Mouse (Mus musculus) intestine, embryonic 16.5 days (tissue): ENCODE measurements around the gene Zfhx2. TPM values are rescaled to one million over a fixed set of nuclear protein-coding genes. Genes with fewer than 3 reads are reported as not detected.

Experiments used
- ATAC-seq: fragments of 200-750 bp; cut with Nextera tagmentation; 2 replicates; pipeline ENCODE4 v1.8.0; 2017; ENCODE audit warnings: moderate TSS enrichment, moderate library complexity
- H3K27ac ChIP-seq: fragments of 300-500 bp; sonication (generic); 2 replicates; pipeline ENCODE4 v1.5.1; 2014; ENCODE audit warnings: mild to moderate bottlenecking, low read length
- H3K27me3 ChIP-seq: fragments of 300-500 bp; sonication (generic); replicated peaks from 2 replicates; pipeline ENCODE4 v1.6.1; 2014; ENCODE audit warnings: low read length, control low read depth, mixed read lengths; ENCODE audit not compliant: control insufficient read depth, insufficient read depth
- H3K36me3 ChIP-seq: fragments of 300-500 bp; sonication (generic); 2 replicates; pipeline ENCODE4 v1.6.1; 2014; ENCODE audit warnings: low read length, control low read depth; ENCODE audit not compliant: control insufficient read depth, insufficient read depth
- H3K4me1 ChIP-seq: fragments of 300-500 bp; sonication (generic); 2 replicates; pipeline ENCODE4 v1.6.1; 2014; ENCODE audit warnings: low read length, control low read depth, mixed read lengths; ENCODE audit not compliant: control insufficient read depth, insufficient read depth
- H3K4me2 ChIP-seq: fragments of 300-500 bp; sonication (generic); 2 replicates; pipeline ENCODE4 v1.6.1; 2014; ENCODE audit warnings: low read depth, low read length, control low read depth
- H3K4me3 ChIP-seq: fragments of 300-500 bp; sonication (generic); 2 replicates; pipeline ENCODE4 v1.5.1; 2014; ENCODE audit warnings: mild to moderate bottlenecking, low read length
- H3K9ac ChIP-seq: fragments of 300-500 bp; sonication (generic); 2 replicates; pipeline ENCODE4 v1.6.1; 2014; ENCODE audit warnings: low read depth, low read length
- H3K9me3 ChIP-seq: fragments of 300-500 bp; sonication (generic); 2 replicates; pipeline ENCODE4 v1.6.1; 2016; ENCODE audit warnings: low read length, control low read depth; ENCODE audit not compliant: control insufficient read depth
- WGBS: fragments of 180-500 bp; shearing (Covaris S2); extraction: QIAGEN DNeasy Blood & Tissue Kit; methylation state at CpG from one replicate; pipeline ENCODE4 v1.1.7; 2014; 5-methylcytosine and 5-hydroxymethylcytosine counted together
- polyA plus RNA-seq: library from polyadenylated mRNA; unstranded; fragments of >200 nt; fragmentation: Nextera tagmentation; extraction: Ambion mirVana; gene quantifications from 2 replicates; pipeline ENCODE4 v1.2.1, GENCODE M21; 2015

Gene Zfhx2
- polyA plus RNA-seq, 1 experiment from 2014 or later = 2.7 TPM

DNA sequence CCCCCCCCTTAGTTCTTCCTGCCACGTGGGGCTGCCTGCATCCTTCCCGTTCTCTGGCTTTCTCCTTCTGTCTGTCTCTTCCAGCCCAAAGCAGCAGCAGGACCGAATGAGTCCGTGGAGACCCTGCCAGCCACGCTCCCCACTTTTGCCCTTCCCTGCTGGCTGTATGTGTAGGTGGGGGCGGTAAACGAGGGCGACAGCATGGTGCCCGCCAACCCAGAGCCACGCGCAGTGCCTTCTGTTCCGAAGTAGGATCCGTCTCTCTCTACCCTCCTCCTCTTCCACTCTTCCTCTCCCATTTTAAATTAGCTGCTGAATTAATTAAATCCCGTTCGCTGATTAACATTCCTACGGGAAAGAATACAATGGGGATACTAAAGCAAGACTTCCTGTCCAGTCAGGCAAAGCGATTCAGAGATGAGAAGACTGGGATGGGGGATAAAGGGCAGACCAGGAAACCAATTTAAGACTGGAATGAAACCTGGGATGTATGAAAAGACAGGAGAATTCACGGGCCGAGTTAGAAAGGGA is 59.4 kb downstream of the Zfhx2 start:
- Histone ChIP-seq H3K27ac (no peak overlapping the region), H3K27me3 (no peaks in the 10 kb centered on the region), H3K9ac (no peak overlapping the region), H3K4me1 (0 out of 2 replicates have a peak, but pooled peaks cover 4% of the 10 kb centered on the region), H3K36me3 (no peaks in the 10 kb centered on the region), H3K4me2 (no peak overlapping the region), H3K9me3 (no peaks in the 10 kb centered on the region), H3K4me3 (no peak overlapping the region)
- 51% methylated on average over 19 of the region's 19 CpGs for WGBS
- no peak for ATAC-seq

DNA sequence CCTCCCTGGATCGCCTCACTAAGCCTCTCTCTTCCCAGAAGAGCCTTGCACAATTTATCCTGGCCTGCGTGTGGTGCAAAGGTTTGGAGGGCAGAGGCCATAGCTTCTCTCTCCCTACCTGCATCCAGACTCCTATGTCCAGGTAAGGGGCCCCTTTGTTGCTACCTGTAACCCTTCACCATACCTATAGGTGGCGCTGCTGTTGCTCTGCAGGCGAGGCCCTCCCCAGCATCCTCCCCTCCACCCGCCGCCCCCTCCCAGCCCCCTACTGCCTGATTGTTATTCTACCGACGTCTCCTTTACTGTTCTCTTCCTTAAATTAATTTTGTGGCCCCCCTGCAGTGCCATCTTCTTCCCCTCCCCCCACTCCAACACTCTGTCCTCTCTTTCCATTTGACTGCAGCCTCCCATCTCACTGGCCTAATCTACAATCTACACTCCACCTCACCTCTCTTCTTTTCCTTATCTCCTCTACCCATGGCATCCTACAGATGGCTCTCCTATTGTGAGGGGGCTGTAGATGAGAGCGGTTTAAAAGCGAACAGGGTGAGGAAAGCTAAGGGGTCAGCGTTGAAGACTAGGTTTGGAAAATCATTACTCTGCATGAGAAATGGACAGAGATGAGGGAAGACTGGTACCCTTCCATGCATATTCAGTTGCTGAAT is 63.0 kb downstream of the Zfhx2 start:
- Histone ChIP-seq H3K27ac (no peak overlapping the region), H3K36me3 (0 out of 2 replicates have a peak, but pooled peaks cover 3% of the 10 kb centered on the region), H3K4me2 (no peak overlapping the region), H3K27me3 (no peaks in the 10 kb centered on the region), H3K9ac (no peak overlapping the region), H3K4me3 (no peak overlapping the region), H3K4me1 (0 out of 2 replicates have a peak, but pooled peaks cover 4% of the 10 kb centered on the region), H3K9me3 (no peaks in the 10 kb centered on the region)
- 14% methylated on average over 11 of the region's 11 CpGs for WGBS
- peak; percentile 17; the same call in 1 of the 2 replicates for ATAC-seq

DNA sequence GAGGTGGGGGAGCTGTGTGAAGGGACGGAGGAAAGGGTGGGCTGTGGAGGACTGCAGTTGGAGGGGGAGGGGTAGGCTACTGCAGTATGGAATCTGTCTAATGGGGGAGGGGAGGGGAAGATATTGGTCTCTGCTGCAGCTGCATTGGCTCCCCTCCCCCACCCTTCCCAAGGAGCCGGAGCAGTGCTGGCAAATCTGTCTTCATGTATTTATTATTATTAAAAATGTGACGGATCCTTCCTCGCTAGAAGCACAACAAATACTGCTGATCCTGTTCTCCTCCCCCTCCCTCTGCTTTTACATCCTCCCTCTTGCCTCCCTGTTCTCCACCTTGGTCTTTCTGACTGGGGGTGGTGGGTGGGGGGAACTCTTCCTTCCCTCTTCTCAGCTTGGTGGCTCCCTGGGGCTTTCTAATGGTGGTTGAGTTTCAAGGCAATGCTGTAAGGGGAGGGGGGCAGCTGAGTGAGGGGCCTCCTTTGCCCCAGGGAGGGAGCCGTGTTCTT is 63.7 kb downstream of the Zfhx2 start:
- no peaks in the 10 kb centered on the region for H3K9me3 ChIP-seq
- H3K27me3 ChIP-seq = no peaks in the 10 kb centered on the region
- no peak overlapping the region for H3K4me3 ChIP-seq
- H3K9ac ChIP-seq = no peak overlapping the region
- no peak overlapping the region for H3K27ac ChIP-seq
- 0 out of 2 replicates have a peak, but pooled peaks cover 3% of the 10 kb centered on the region for H3K36me3 ChIP-seq
- no peak overlapping the region for H3K4me2 ChIP-seq
- WGBS = 19% methylated on average over 5 of the region's 5 CpGs
- H3K4me1 ChIP-seq = 0 out of 2 replicates have a peak, but pooled peaks cover 4% of the 10 kb centered on the region
- no peak for ATAC-seq

DNA sequence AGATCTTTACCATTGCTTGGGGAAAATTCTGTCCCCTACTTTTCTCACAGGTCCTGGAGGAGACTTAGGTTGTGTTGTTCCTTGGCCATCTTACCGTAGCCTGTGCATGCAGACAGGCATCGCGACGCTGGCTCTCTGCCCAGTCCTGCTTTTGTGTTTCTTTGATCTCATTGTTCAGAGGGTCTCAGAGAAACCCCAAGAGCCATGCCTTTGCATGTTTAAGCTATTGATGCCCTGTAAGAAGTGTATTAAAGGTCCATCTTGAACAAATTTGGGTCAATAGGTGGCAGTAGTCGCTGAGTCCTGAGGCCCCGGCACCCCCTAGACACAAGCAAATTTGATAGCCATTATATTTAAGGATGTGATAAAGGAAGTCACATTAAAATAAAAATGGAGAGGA is 64.5 kb downstream of the Zfhx2 start:
- H3K4me1 ChIP-seq = 0 out of 2 replicates have a peak, but pooled peaks cover 4% of the 10 kb centered on the region
- no peak overlapping the region for H3K9ac ChIP-seq
- H3K9me3 ChIP-seq = no peaks in the 10 kb centered on the region
- no peak for ATAC-seq
- no peaks in the 10 kb centered on the region for H3K27me3 ChIP-seq
- H3K4me3 ChIP-seq = no peak overlapping the region
- no peak overlapping the region for H3K27ac ChIP-seq
- 40% methylated on average over 6 of the region's 6 CpGs for WGBS
- 0 out of 2 replicates have a peak, but pooled peaks cover 7% of the 10 kb centered on the region for H3K36me3 ChIP-seq
- no peak overlapping the region for H3K4me2 ChIP-seq

DNA sequence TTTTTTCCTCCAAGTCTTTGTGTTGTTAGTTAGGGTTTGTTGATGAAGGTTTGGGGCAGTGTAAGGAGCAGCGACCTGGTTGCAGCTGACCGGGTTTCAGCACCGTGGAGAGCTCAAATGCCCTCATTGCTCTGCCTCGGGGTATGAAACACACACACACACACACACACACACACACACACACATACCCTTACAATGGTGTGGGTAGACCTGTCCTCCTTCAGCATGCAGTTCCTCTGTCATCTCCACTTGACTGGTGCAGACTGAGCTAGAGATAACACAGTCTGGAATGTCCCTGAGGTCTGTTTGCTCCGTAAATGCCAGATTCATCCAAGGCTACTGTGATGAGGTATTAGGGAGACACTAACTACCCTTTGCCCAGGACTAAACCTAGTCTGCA is 64.9 kb downstream of the Zfhx2 start:
- Histone ChIP-seq H3K27ac (no peak overlapping the region), H3K4me1 (0 out of 2 replicates have a peak, but pooled peaks cover 4% of the 10 kb centered on the region), H3K4me2 (no peak overlapping the region), H3K27me3 (no peaks in the 10 kb centered on the region), H3K9me3 (no peaks in the 10 kb centered on the region), H3K9ac (no peak overlapping the region), H3K36me3 (0 out of 2 replicates have a peak, but pooled peaks cover 7% of the 10 kb centered on the region), H3K4me3 (no peak overlapping the region)
- 16% methylated on average over 5 of the region's 5 CpGs for WGBS
- ATAC-seq = no peak

DNA sequence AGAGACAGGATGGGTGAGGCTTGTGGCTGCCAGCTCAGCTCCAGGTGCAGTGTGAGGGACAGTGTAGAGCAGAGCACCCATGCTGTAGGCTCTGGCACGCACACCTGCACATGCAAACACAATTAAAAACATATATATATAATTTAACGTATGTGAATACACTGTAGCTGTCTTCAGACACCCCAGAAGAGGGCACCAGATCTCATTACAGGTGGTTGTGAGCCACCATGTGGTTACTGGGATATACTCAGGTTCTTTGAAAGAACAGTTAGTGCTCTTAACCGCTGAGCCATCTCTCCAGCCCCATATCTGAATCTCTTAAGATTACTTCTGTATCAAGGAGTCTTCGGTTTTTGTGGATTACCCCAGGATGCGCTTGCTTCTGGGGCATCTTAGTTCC is 66.6 kb downstream of the Zfhx2 start:
- H3K4me1 ChIP-seq = 0 out of 2 replicates have a peak, but pooled peaks cover 4% of the 10 kb centered on the region
- no peak overlapping the region for H3K4me2 ChIP-seq
- no peaks in the 10 kb centered on the region for H3K27me3 ChIP-seq
- H3K9ac ChIP-seq = no peak overlapping the region
- no peak for ATAC-seq
- no peaks in the 10 kb centered on the region for H3K9me3 ChIP-seq
- peaks cover 16% of the 10 kb centered on the region; the same call in 1 of the 2 replicates for H3K36me3 ChIP-seq
- no peak overlapping the region for H3K4me3 ChIP-seq
- H3K27ac ChIP-seq = no peak overlapping the region
- 84% methylated on average over 5 of the region's 5 CpGs for WGBS

DNA sequence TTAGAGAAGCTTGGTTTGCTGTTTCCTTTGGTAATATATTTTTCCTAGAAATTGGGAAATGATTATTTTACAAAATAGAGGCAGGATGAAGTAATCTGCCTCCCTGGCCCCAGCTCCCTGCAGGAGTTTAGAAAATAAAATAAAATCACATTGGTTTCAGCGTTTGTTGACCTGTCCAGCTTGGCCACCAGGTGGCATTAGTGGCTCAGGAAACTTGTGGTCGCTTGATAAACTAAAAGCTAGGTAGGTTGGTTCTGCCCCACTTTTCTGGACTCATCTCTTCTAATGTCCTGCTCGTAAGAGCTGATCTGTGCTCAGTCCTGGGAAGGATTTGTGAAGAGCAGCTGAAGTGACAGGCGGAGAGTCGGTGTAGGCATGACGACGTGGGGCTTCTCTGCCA is 67.9 kb downstream of the Zfhx2 start:
- H3K36me3 ChIP-seq = peaks cover 16% of the 10 kb centered on the region; the same call in 1 of the 2 replicates
- ATAC-seq = 0 out of 2 replicates have a peak, but pooled peaks have one; percentile 10

DNA sequence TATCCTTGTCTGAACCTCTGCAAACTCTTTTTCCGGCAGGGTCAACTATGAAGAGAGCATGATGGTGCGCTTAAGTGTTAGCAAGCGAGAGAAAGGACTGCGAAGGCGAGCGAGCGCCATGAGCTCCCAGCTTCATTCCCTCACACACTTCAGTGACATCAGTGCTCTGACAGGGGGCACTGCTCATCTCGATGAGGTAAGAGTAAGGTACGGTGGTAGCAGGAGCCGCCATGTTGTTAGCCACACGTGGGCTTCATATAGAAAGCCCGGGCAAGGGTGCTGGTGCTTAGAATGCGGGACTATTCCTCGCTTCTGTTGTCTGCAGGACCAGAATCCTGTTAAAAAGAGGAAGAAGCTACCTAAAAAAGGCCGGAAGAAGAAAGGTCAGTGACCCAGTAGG is 69.1 kb downstream of the Zfhx2 start:
- H3K36me3 ChIP-seq = peaks cover 16% of the 10 kb centered on the region; the same call in 1 of the 2 replicates
- no peak for ATAC-seq
- no peaks in the 10 kb centered on the region for H3K27me3 ChIP-seq
- no peak overlapping the region for H3K4me3 ChIP-seq
- 87% methylated on average over 15 of the region's 15 CpGs for WGBS
- H3K27ac ChIP-seq = no peak overlapping the region
- no peak overlapping the region for H3K4me2 ChIP-seq
- no peaks in the 10 kb centered on the region for H3K9me3 ChIP-seq
- H3K4me1 ChIP-seq = no peaks in the 10 kb centered on the region
- no peak overlapping the region for H3K9ac ChIP-seq

More for the DNA sequence above, 67.9 kb downstream of the Zfhx2 start:
- 65% methylated on average over 7 of the region's 7 CpGs for WGBS
- Histone ChIP-seq H3K4me1 (0 out of 2 replicates have a peak, but pooled peaks cover 4% of the 10 kb centered on the region), H3K9me3 (no peaks in the 10 kb centered on the region), H3K27ac (no peak overlapping the region), H3K4me2 (no peak overlapping the region), H3K27me3 (no peaks in the 10 kb centered on the region), H3K9ac (no peak overlapping the region), H3K4me3 (no peak overlapping the region)

DNA sequence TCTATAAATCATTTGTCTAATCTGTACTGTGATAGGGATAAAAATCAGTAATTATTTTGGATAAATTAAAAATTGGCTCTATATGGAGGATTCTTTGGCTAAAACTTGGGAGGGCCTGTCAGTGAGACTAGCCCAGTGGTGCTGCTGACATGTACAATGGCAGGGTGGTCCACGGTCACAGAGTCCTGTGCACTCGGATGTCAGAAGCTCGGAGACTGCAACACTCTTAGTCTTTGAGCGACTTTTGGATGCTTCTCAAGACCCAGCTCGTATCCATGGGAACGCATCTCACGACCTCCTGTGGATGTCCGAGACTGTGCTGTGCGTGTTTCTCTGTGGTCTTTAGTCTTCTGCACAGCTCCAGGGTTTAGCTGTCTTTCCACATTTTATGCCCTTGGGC is 71.7 kb downstream of the Zfhx2 start:
- H3K4me3 ChIP-seq = no peak overlapping the region
- 77% methylated on average over 9 of the region's 9 CpGs for WGBS
- no peak for ATAC-seq
- H3K4me2 ChIP-seq = no peak overlapping the region
- H3K27ac ChIP-seq = no peak overlapping the region
- peaks cover 16% of the 10 kb centered on the region; the same call in 1 of the 2 replicates for H3K36me3 ChIP-seq
- H3K4me1 ChIP-seq = peaks cover 5% of the 10 kb centered on the region
- no peaks in the 10 kb centered on the region for H3K9me3 ChIP-seq
- no peak overlapping the region for H3K9ac ChIP-seq
- no peaks in the 10 kb centered on the region for H3K27me3 ChIP-seq
